Mouse (Mus musculus) left cerebral cortex, postnatal 10 days (tissue): ENCODE results near the gene Copg2. TPM values are rescaled to one million over a fixed set of nuclear protein-coding genes. Genes with fewer than 3 reads are reported as not detected.
"Not testable (repeated sequence)": the region's sequence is repeated elsewhere in the genome, so short reads cannot be mapped to it uniquely, and the experiment has no call there.

Source experiments
- DNase-seq, 2 experiments: peaks; one replicate each; pipeline ENCODE4 v3.0.0; 2021 to 2022; ENCODE audit warnings: low spot score in 2 of 2, mixed read lengths in 1 of 2; ENCODE audit errors: extremely low spot score in 1 of 2
- intact Hi-C: fragments of 180-260 bp; cut with DNase I; formaldehyde crosslinking; loops from one replicate; pipeline ENCODE4 v1.15.1; 2025
- total RNA-seq, 2 experiments: library from RNA; stranded (reverse); gene quantifications; 2 replicates each; pipeline ENCODE4 v1.2.3; 2021

Gene Copg2
- total RNA-seq, 2 experiments from 2014 or later: 50.4 to 53.6 TPM

GRCm38 (mm10) chr6:30855205-30855604 is 41.4 kb downstream of the Copg2 start:
- DNase-seq: no peak
- intact Hi-C loops: no loop called here

DNA sequence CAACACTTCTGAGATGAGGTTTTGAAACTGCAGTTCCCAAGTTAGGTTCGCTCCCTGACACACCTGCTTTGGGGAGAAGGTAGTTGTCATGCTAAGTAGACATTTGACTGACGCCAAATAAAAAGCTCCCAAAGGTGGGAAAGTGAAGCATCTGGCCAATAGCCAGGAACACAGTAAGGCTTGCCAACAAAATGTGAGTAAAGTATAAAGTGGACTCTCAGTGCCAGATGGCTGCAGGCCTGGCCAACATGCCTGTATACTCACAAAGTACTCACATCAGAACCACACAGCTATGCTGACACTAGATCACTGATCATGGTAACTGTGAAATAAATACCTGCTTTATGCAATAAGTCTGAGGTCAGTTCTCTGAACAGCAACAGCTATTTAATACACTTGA is 46.8 kb downstream of the Copg2 start:
- no peak for DNase-seq
- intact Hi-C loops: no loop called here

DNA sequence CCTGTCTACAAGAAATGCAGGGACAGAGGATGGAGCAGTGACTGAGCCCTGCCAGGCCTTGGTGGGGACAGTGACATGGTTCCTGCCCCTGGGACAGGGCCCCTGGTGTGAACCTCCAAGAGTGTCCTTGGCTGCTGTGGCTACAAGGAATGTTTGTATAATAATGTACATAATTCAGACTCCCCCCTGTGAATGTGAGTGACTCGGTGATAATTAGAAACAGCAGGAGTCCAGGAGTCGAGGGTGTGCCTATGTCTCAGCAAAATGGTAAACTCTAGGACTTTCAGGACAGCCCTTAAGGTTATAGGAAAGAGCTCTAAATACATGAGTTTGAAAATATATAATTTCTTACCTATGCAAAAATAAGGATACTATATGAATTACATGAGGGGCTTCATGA is 64.4 kb downstream of the Copg2 start:
- intact Hi-C loops: no loop called here
- no peak for DNase-seq

DNA sequence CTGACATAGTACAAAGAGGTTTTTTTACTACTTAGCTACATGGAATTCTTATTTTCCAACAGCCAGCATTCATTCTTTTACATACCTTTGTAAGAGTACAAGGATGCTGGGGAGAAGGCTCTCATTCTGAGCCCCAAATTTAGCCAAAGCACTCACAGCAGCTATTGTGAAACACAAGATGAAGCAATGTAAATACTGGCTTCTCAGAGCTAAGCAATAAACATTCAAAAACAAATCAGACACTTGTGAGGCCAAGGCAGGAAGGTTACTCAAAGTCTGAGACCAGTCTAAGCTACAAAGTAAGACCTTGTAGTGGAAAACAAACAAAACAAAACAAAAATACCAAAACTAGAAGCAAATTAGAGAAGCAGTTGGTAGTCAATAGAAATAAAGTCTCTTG is 83.0 kb downstream of the Copg2 start:
- intact Hi-C loops: no loop called here
- DNase-seq: no peak

DNA sequence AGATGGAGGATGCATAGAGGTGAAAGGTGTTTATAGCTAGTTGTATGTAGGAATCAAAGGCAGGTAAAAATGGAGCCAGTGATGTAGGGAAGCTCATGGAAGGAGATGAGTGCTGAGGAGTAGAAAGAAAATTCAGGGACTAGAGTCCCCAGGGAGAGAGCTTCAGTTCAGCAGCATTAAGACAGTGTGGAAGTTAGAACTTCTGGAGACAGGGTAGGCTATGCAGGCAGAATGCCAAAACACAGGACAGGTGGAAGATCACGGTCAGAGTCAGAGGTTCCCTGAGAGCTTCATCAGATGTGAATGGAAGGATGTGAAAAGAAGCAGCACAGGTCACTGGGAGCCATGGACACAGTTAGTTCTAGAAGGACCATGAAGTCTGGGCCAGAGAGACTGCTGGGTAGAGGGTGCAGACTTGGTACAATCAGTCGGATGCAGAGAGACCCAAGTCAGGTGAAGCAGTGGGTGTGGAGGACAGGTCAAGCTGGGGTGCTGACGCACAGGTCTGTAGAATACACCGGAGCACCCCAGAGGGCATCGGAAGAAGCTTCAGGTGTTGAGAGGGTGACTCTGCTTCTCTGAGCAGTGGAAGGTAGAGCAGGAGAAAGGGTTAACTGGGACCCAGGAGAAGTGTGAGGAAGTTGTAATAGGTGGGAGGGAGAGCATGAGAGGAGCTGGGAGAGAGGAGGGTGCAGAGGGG is 91.4 kb downstream of the Copg2 start:
- DNase-seq: no peak
- intact Hi-C loops: no loop called here

DNA sequence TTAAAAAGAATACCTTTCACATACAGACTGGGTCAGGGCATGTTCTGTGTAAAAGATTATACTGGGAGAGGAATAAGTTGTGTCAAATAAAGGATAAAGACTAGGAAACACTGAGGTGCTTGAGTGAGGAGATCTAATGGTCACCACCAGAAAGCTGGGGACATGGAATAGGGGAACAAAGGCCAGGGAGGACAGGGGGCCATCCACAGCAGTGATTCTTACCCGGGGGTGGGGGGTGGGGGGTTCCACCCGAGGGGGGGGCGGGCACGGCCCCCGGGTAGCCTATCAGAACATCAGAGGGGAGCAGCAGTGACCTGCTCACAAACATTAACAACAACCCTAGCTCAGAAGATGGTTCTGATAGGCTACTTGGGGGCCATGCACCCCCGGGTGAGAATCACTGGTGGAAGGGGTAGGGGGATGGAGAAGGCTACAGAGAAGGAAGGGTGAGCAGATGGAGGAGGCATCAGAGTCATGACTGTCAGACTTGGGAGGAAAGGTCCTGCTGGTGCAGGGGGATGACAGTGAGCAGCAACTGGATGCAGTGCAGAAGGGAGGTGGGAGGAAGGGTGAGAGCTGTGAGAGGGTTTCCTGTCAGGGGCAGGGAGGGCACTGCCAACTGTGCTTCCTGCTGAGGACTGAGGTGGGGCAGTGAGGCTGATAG is 92.1 kb downstream of the Copg2 start:
- intact Hi-C loops: not testable (repeated sequence)
- DNase-seq: peak; percentile 8 to 49

- intact Hi-C loops, DNase-seq: not testable (repeated sequence)
These were observed 93.7 kb downstream of the Copg2 start for GRCm38 (mm10) chr6:30802915-30803314.

DNA sequence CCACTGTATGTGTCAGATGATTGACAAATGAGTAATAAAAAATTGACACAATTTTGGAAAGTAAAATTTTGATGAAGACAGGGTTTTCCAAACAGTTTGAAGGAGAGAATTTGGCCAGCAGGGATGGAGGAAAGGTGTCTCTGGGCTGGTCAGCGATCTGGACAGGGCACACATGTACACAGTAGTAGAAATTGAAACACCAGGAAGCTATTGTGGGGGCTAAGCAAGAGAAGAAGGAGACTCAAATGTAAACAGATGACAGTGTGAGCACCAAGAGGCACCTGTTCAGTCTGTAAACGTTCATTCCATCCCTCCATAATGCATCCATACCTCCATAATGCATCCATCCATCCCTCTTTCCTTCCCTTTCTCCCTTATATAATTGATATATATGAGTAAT is 145.4 kb downstream of the Copg2 start:
- no peak for DNase-seq
- intact Hi-C loops: no loop called here

DNA sequence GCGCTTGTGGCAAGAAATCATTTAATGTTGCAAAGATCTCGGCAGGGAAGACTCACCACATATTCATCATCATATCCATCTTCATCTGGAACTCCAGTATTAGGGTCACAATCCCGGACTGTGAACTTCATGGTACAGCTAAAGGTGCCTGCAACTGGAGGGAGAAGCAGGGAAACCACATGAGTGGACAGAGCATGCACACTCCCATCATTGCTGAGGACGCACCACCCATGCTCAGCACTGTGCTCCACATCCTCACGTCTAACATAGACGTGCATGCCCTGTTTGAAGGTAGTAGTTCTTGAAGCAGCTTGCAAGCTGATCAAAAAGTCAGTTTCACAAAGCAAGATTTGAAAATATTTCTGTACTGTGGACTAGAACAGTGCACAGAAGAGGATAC is 146.1 kb downstream of the Copg2 start:
- intact Hi-C loops: no loop called here
- no peak for DNase-seq

DNA sequence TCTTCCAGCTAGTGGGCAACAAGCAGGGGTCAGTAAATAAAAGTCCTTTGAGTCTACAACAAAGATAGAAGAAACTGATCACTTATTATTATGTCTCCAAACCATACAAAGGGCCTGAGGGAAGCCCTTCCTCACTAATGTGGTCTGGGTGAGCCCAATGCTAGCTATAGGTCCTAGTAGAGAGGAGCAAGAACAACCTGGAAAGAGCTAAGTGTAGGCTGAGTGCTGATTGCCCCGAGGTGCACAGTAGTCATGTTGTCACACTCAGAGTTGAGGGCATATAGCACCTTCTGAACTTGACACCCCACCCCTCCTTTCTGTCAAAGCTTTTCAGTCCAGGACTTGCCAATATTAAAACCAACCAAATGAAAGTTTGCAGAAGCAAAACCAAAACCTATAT is 146.7 kb downstream of the Copg2 start:
- intact Hi-C loops: no loop called here

GRCm38 (mm10) chr6:30749042-30749689 is 147.4 kb downstream of the Copg2 start:
- no peak for DNase-seq
- intact Hi-C loops: no loop called here

More for the DNA sequence above, 146.7 kb downstream of the Copg2 start:
- DNase-seq: no peak

DNA sequence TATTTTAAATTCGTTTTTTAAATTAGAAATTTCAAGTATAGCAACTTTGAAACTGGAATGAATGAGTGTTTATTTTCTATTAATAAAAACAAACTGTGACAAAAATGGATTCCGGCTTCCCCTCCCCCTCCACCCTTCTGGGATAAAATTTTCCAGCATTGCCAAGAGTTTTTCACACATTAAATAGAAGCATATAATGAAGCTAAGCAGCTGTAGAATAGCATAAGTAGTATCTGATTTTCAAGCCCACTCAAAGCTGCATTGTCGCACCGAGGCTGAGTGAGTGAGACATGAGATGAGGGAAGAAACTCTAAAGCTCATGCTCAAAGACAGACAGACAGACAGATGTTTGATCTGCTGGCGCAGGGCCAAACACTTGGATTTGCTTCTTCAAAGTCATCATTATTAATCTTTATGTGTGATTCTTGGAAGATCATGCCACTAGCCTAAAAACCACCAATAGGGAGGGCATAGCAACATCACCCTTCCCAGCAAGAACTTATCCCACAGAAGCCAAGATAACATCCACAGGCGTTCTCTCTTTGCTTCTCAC is 148.2 kb downstream of the Copg2 start:
- DNase-seq: no peak
- intact Hi-C loops: no loop called here

- intact Hi-C loops: no loop called here
- no peak for DNase-seq
These were observed 148.8 kb downstream of the Copg2 start for GRCm38 (mm10) chr6:30747631-30748357.

DNA sequence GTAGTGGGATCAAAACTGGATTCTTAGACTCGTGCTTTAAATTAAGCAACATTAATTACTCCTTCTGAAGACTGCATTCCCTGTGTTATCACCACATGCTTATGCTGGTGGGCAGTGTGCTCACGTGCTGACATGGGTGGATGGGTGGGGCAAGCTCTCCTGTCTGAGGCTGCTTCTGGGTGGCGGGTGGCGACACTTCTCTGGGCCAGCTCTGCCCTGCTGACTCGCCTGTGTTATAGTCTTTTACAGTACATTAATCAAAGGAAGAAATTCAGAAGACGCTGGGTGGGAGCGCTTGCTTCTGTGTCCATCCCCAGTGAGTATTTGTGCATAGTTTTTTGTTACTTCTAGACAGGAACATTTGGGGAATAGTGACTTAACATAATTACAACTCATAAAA is 151.0 kb downstream of the Copg2 start:
- no peak for DNase-seq
- intact Hi-C loops: no loop called here

DNA sequence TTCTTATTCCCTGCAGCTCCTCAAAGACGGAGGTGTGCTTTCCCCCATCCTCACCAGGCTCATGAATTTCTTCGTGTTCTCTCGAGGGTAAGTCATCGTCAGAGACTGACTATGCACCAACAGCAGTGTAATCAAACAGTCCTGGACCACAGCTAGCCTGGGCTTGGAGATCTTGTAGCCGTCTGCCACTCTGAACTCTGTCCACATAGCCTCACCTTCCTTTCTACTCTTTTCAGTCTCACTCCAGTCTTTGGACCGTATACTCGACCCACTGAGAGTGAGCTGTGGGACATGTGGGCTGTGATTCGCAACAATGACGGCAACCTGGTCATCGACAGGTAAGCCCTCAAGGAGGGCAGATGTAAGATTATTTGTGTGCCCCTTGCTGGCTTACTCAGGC is 151.7 kb downstream of the Copg2 start:
- intact Hi-C loops: no loop called here
- no peak for DNase-seq

DNA sequence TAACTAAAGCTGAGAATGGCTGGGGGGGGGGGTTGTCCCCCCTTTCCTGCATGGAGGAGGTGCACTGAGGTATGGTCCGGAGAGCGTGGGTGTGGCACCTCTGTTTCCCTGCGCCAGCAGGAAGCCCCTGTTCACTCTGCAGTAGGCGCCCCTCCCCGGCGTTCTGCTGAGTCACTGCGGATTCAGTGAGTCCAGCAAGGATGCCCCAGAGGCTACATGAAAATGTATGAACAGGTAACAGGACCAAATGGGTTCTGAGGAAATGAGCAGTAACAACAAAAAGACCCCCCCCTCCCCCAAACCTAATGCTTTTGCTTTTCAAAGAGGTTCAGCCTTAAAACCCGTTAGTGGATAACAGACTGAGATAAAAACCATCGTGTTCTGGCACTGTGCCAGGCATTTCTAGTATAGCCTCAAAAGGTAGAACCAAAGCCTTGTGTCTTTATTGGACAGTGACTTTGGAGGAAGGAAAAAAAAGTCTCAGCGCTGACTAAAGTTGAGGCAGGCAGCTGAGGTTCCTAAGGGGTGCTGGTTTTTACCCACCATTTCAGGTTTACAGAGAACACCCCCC is 157.3 kb downstream of the Copg2 start:
- intact Hi-C loops: no loop called here
- DNase-seq: peak in 1 of 2 experiments; percentile 67

- intact Hi-C loops: no loop called here
- no peak for DNase-seq
These were observed 158.1 kb downstream of the Copg2 start for GRCm38 (mm10) chr6:30738464-30739006.

DNA sequence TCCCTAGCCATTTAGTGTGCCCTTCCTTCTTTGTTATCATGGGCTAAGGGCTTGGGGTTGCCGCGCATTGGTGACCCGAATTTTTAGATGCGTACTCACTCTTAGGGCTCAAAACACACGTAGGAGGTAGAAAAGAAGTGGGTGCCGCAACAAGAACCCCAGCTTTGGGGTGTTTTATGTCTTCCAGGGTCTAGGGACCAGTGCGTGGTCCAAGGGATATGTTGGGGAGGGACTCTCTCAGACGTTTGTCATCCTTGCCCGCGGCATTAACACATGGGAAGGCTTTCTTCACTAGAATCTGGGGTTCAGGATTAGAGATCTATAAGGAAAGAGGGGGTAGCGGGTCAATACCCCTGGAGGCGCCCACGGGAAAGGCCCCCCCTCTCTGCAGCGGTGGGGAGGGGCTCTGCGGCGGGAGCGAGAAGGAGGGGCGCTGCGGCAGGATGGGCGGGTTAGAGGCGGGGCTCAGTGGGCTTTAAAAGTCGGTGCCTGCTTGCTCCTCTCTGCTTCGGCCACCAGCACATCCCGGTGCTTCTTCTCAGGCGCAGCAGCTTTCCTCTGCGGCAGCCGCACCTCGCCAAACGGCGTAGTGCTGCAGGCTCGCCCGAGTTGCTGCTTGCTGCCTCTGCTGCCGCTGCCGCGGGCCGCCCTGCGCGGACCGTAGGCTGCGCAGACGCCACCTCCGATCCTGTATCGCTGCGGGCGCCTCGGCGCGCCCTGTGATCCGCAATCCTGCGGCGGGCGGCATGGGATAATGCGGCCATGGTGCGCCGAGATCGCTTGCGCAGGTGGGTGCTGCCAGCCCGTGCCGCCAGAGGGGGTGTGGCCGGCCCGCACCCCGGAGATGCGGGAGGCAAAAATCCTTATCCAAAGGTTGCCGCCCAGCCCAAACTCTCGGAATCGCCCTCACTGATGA is 158.8 kb downstream of the Copg2 start:
- intact Hi-C loops: no loop called here
- DNase-seq: peak; percentile 69 to 84
